Mouse (Mus musculus) G1E (cell line): ENCODE measurements at regions not wholly inside any gene's neighbourhood (a gene's known extent, or its start where the extent isn't known, plus 50 kb on each side); places are given as distances from the start of the nearest gene placed in this dataset.

Experiments
- ATAC-seq: 2 replicates; pipeline ENCODE4 v1.8.0; 2016; ENCODE audit warnings: mild to moderate bottlenecking; ENCODE audit not compliant: insufficient number of reproducible peaks, poor library complexity, low FRiP score, severe bottlenecking; ENCODE audit errors: extremely low read depth
- DNase-seq: peaks from one replicate; pipeline ENCODE4 v3.0.0; 2012; ENCODE audit warnings: low spot score
- H3K27me3 ChIP-seq: 2 replicates; pipeline ENCODE4 v1.6.1; 2012; ENCODE audit warnings: mild to moderate bottlenecking, low read length, inconsistent platforms; ENCODE audit not compliant: insufficient read depth
- H3K36me3 ChIP-seq: replicated peaks from 2 replicates; pipeline ENCODE3; 2012; ENCODE audit warnings: mild to moderate bottlenecking, inconsistent platforms
- H3K4me1 ChIP-seq: 2 replicates; pipeline ENCODE4 v1.6.1; 2012; ENCODE audit warnings: low read depth, low read length, inconsistent platforms, mixed read lengths; ENCODE audit not compliant: insufficient read depth
- H3K4me3 ChIP-seq: 2 replicates; pipeline ENCODE4 v1.5.1; 2012; ENCODE audit warnings: low read depth, mild to moderate bottlenecking, inconsistent platforms, low read length, moderate library complexity, mixed read lengths
- H3K9me3 ChIP-seq: replicated peaks from 2 replicates; pipeline ENCODE4 v1.6.1; 2012; ENCODE audit warnings: inconsistent platforms
- CTCF ChIP-seq: IDR thresholded peaks from 2 replicates; pipeline ENCODE4 v1.5.1; 2012; ENCODE audit warnings: low read depth, low read length, inconsistent platforms, mixed read lengths
- GATA1 ChIP-seq: IDR thresholded peaks from 2 replicates; pipeline ENCODE4 v1.6.1; 2012; ENCODE audit warnings: borderline replicate concordance, low read length, inconsistent platforms, mixed read lengths
- GATA2 ChIP-seq: IDR thresholded peaks from 2 replicates; pipeline ENCODE4 v1.6.1; 2012; ENCODE audit warnings: low read depth, low read length, inconsistent platforms, borderline replicate concordance
- POLR2AphosphoS5 ChIP-seq: IDR thresholded peaks from 2 replicates; pipeline ENCODE4 v1.6.1; 2012; ENCODE audit warnings: low read depth, low read length, inconsistent platforms; ENCODE audit not compliant: insufficient replicate concordance
- TAL1 ChIP-seq: conservative IDR thresholded peaks from 2 replicates; pipeline ENCODE4 v1.6.1; 2012; ENCODE audit warnings: low read depth, low read length, inconsistent platforms, mixed read lengths

- peaks cover 67% of the 10 kb centered on the region for H3K9me3 ChIP-seq
- TF ChIP-seq TAL1 (no peak), POLR2AphosphoS5 (no peak), GATA2 (no peak), GATA1 (no peak)
- no peaks in the 10 kb centered on the region for H3K27me3 ChIP-seq
- no peak overlapping the region for H3K4me3 ChIP-seq
- ATAC-seq (no peak), DNase-seq (no peak)
- H3K4me1 ChIP-seq = no peaks in the 10 kb centered on the region
- H3K36me3 ChIP-seq = no peaks in the 10 kb centered on the region
These were observed 156.0 kb downstream of the Inhbb start for GRCm38 (mm10) chr1:119266013-119266412.

GRCm38 (mm10) chr1:119265192-119265891 lies 156.7 kb downstream of the Inhbb start:
- peaks cover 65% of the 10 kb centered on the region for H3K9me3 ChIP-seq
- no peaks in the 10 kb centered on the region for H3K4me1 ChIP-seq
- H3K4me3 ChIP-seq = no peak overlapping the region
- no peak for TF ChIP-seq POLR2AphosphoS5
- no peak for TF ChIP-seq GATA2
- no peak for TF ChIP-seq CTCF
- TF ChIP-seq TAL1 = no peak
- TF ChIP-seq GATA1 = no peak
- DNase-seq (no peak), ATAC-seq (no peak)
- no peaks in the 10 kb centered on the region for H3K36me3 ChIP-seq
- H3K27me3 ChIP-seq = no peaks in the 10 kb centered on the region

DNA sequence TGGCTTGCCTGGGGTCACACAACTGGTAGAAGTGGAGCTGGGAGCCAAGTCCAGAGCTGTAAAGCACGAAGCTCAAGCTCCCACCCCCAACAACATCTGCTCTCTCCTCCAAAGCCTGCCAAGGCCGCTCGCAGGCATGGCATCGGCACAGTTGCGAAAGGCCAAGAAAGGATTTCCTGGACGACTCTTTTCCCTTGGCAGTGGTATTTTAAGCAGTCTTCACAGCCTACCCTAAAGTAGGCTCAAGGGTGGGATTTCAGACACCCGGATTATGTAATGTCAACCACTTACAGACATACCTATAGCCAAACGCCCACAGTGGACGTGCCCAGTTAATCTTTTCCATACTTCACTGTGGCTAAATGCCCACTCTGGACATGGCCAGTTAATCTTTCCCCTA lies 162.6 kb downstream of the Inhbb start:
- H3K4me1 ChIP-seq = no peaks in the 10 kb centered on the region
- no peaks in the 10 kb centered on the region for H3K36me3 ChIP-seq
- H3K9me3 ChIP-seq = peaks cover 79% of the 10 kb centered on the region
- no peak for ATAC-seq
- TF ChIP-seq CTCF (no peak), POLR2AphosphoS5 (no peak), TAL1 (no peak), GATA2 (no peak), GATA1 (no peak)
- no peak overlapping the region for H3K4me3 ChIP-seq
- no peak for DNase-seq
- H3K27me3 ChIP-seq = no peaks in the 10 kb centered on the region

- no peaks in the 10 kb centered on the region for H3K36me3 ChIP-seq
- TF ChIP-seq GATA2 (no peak), POLR2AphosphoS5 (no peak), CTCF (no peak), TAL1 (no peak), GATA1 (no peak)
- no peak for ATAC-seq
- 0 out of 2 replicates have a peak overlapping the region, but pooled peaks have one; percentile 3 for H3K4me3 ChIP-seq
- no peaks in the 10 kb centered on the region for H3K4me1 ChIP-seq
- DNase-seq = no peak
- peaks cover 75% of the 10 kb centered on the region for H3K9me3 ChIP-seq
- no peaks in the 10 kb centered on the region for H3K27me3 ChIP-seq
These were observed 165.3 kb downstream of the Inhbb start for GRCm38 (mm10) chr1:119256769-119257168.

DNA sequence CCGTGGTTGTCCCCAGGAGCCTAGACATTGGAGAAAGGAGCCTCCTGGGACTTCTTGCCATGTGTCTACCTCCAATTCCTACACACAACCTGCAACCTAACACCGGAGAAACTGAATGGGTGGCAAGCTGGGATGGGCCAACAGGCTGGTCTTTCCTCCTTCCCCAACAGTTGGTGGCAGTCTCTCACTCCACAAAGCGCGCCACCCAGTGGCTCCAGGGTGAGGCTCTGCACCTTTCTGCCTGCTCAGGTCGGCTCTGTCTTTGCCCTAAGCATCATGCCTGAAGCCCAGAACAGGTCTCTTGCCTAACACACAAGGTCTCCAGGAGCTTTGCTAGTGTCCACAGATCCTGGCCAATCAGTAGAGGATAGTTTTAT lies 166.0 kb downstream of the Inhbb start:
- H3K4me1 ChIP-seq = no peaks in the 10 kb centered on the region
- ATAC-seq (no peak), DNase-seq (no peak)
- no peaks in the 10 kb centered on the region for H3K27me3 ChIP-seq
- no peaks in the 10 kb centered on the region for H3K36me3 ChIP-seq
- H3K9me3 ChIP-seq = peaks cover 77% of the 10 kb centered on the region
- H3K4me3 ChIP-seq = no peak overlapping the region
- TF ChIP-seq POLR2AphosphoS5 (no peak), GATA1 (no peak), GATA2 (no peak), CTCF (no peak), TAL1 (no peak)

DNA sequence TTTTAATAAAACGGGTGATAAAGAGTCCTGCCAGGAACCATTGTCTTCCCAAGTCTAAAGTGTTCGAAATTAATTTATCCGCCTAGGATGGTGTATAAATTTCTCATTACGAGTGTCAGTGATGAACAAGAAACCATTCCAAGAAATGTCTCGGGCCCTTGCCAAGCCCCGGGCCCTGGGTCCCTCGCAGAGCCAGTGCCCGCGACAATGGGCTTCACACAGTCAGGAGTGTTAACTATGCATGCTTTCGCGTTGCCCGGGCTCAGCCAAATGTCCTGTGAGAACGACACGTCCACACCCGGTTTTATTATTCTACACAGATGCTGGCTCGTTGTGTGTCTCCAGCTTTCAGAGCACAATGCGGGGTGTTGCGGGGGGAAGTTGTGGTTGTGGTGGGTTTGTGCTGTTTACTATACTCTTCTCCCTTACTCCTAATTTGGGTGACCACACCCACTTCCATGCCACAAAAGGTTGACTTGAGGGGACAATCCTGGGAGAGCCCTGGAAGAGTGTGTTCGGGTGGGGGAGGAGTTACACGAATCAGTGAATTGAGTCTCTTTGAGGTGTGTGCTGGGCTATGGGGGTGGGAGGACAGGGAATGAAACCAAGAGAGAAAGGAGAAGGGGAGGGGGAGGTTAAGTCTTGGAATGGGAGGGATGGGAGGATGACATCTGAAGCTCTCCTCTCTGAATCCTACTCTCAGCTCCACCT lies 166.5 kb downstream of the Inhbb start:
- DNase-seq = no peak
- Histone ChIP-seq H3K4me1 (no peaks in the 10 kb centered on the region), H3K4me3 (no peak overlapping the region), H3K9me3 (peaks cover 78% of the 10 kb centered on the region), H3K27me3 (no peaks in the 10 kb centered on the region), H3K36me3 (no peaks in the 10 kb centered on the region)
- no peak for ATAC-seq
- TF ChIP-seq GATA1 (no peak), POLR2AphosphoS5 (no peak), CTCF (no peak), TAL1 (no peak), GATA2 (no peak)
